Mouse (Mus musculus): Measurements from ENCODE around the gene Rnf111.
A peak's percentile ranks its signal among the peaks of the same experiment; 100 is the strongest.
"Not testable (repeated sequence)": the region's sequence is repeated elsewhere in the genome, so short reads cannot be mapped to it uniquely, and the experiment has no call there.

Rnf111 gene

DNA sequence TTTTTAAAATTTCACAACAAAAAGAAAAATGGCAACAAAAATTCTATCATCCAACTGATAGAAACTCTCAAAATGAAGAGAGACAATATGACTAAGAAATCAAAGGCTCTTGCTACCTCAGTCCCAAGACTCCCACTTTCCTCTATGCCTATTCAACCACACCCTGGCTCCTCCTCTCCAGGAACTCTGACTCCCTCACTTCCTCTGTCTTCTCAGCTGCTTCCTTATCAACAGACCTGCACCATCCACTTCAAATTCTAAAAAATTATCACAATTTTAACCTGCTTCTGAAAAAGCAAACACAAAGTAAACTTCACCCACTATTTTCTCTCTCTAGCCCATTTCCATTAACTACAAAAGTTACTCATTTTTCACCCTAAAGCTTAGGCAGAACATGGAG, 6.5 kb downstream of the Rnf111 start:
- DNase-seq (ENCODE audit: low read depth) = no peak

DNA sequence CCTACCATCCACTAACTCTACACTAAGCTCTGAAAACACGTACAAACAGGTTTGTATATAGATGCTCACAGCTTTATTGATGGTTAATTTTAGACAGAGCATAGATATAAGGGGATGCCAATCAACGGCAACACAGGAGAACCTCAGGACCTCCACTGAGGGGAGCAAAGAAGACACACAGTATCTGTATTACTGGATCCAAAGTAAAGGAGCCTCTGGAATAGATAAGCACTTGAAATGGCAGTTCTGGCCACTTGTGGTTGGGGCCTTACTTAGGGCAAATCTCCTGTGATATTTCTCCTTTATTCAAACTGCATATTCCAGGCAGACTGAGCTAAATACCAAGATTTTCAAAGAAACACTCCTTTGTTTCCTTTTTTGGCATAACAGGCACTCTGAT, 10.5 kb downstream of the Rnf111 start:
- DNase-seq (ENCODE audit: low read depth) = no peak

DNA sequence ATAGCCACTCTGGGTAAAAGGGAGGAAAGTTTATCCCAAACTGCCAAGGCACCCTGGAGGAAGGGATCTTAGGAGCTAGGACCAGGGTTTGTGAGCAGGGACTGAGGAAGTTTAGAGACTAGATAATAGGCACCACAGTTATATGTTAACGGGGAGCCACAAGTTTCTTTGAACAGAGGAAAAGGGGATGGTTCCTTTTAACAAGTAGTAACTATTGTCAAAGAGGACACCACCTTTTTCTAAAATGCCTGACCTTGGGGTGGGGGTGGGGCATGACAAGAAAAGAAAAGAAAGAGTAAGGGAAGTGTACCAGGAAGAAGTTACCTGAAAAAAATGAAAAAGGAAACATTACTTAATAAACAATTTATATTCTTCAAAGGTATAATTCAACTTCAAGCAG, 12.3 kb downstream of the Rnf111 start:
- no peak for DNase-seq (ENCODE audit: low read depth)

DNA sequence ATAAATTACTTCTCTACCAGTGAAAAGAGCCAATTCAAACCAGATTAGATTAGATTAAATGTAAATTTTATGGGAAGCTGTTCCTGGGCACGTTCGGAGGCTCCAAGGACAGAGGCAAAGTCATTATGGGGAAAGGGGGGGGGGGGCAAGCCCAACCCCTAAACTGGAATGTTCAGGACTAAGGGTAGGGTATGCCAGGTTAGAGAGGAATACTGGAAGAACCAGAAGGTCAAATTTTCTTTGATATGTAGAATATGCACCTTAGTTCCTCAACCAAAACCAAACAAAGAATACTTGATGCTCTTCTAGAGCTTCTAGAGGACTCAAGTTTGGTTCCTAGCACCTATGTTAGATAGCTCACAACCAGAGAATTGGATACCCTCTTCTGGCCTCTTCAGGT, 16.1 kb downstream of the Rnf111 start:
- DNase-seq (ENCODE audit: low read depth) = no peak

DNA sequence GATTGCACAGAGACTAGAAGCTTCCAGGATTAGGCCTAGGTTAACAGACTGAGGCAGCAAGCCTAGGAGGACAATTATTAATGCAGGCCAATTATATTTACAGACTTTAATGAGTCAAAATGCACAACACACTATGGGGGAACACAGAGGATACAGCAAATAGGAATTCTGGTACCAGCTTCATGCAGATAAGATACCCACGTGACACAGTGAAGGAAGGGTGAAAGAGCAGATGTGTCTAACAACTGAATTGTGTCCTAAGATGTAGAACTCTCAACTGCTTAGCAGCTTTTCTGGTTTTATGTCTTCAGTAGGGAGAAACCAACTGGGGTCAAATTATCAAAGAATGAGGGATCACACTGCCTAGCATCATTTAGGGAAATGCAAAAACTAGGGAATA, 17.7 kb downstream of the Rnf111 start:
- DNase-seq (ENCODE audit: low read depth) = no peak

DNA sequence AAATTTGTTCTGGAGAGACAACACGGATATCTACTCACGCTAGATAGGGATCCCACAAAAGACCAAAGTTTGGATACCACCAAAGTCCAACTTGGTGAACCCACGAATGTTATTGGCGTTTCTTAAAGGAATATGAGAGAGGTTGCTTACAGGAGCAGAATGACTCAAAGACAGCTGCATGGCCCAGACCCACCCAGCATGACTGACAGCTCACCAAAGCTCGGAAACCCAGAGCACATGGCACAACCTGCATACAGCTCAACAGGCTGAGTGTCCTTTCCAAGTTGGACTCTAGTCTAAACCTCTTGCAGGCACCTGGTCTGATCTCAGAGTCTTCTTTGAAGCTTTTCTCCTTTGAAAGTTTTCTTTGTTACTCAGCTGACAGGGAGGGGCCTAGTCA, 20.0 kb downstream of the Rnf111 start:
- DNase-seq (ENCODE audit: low read depth) = no peak

DNA sequence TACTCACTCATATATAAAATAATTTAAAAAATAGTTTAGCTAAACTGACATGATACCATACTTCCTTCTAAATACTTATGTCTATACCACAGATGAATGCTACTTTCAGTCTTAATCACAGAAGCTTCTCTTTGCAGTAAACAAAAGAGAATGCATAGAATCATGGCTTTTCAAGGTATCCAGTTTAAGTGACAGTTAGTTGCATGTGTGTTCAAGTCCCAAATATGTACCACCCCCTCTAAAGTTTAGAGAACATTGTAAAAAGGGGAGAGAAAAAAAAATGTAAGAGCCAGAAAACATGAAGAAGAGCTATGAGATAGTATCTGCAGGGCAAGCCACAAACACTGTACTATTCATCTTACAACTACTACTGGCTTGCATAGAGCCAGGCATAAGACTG, 21.7 kb downstream of the Rnf111 start:
- no peak for DNase-seq (ENCODE audit: low read depth)

DNA sequence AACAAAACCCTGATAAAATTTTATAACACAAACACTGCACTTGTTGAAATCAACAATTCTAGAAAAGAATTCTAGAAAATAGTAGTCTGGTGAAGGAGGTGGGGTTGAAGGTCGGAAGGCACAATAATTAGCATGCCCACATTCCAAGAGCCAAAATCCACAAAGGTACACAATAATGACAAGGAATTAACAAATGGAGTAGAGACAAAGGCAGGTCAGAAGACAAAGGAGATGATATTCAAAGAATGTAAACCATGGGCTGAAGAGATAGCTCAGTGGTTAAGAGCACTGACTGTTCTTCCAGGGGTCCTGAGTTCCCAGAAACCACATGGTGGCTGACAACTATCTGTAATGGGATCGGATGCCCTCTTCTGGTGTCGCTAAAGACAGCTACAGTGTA, 26.3 kb downstream of the Rnf111 start:
- no peak for DNase-seq (ENCODE audit: low read depth)

DNA sequence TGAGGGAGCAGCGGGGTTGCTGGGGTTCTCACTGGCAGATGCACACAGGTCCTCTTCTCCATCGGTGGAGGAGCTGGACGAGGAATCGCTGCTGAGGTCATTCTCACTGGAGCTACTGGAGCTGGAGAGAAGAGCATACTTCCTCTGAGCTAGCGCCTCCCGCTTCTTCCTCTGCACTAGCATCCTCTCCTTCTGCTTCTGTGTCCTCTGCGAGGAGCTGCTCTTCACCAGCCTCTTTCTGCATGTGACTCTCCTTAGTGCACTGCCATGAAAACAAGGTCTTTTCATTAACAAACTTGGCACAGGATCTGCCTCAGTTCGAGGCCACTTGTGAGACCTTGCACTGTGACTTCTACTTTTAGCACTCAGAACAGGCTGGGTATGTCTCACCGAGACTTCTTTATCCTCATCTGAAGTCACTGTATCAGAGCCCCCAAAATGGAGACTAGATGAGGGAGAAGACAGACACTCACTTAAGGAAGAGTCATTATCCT, 27.7 kb downstream of the Rnf111 start:
- no peak for DNase-seq (ENCODE audit: low read depth)

DNA sequence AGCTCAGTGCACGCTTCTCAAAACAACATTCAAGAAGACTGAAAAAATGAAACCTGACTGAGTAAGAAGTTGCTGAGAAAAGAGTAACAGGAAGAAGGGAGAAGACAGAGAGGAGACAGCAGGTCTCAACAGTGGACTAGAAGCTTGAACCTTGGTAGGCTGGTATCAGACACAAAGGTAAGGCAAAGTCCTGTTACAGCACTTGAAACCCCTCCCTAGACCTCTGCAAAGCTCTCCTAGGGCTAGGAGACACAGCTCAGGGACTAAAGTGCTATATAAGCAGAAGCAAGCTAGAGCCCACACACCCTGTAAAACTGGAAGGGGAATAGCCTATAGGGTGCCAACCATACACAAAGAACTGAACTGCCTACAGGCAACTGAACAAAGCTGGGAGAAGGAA, 30.1 kb downstream of the Rnf111 start:
- no peak for DNase-seq (ENCODE audit: low read depth)

DNA sequence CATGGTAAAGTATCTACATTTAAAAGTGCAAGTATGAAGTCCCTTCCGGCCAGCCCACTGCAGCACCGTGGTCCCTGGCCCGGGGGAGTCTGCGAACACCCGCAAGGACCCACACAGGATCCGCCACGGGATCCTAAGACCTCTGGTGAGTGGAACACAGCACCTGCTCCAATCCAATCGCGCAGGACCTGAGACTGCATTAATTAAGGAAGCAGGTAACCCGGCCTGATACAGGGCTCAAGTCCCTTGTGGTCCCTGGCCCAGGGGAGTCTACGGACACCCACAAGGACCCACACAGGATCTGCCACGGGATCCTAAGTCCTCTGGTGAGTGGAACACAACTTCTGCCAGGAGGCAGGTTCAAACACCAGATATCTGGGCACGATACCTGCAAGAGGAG, 40.4 kb downstream of the Rnf111 start:
- not testable (repeated sequence) for DNase-seq (ENCODE audit: low read depth)

DNA sequence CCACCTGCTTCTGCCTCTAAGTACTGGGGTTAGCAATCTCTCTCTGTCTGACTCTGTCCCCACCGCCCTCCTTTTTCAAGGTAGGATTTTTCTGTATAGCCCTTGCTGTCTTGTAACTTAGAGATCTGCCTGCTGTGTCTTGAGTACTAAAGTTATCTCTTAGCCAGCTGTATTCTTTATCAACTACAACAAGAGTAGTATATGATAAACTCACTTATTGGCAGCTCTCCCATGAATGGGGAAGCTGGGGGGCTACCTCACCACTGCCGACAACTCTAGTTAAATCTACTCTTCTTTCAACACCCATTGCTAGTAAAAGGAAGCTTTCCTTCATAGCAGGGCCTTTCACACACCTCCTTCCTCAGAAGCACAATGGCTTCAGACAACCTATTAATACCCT, 51.2 kb downstream of the Rnf111 start:
- no peak for DNase-seq (ENCODE audit: low read depth)

DNA sequence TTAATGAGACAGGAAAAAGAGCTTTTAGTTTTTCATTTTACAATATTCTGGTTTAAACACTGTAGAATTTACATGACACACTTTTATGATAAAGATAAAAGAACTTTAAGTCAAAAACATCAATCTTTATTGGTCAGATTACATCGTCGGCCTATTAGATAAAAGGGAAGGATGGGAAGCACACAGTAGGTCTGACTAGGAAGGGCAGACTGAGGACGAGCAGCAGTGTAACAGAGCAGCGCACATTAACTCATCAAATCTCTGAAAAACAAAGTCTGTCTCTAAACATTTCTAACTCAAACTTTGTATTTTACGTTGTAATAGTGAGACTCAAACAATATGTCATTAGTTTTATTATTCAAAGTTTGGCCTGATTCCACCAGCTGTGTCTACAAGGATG, 54.5 kb downstream of the Rnf111 start:
- DNase-seq (ENCODE audit: low read depth) = no peak

DNA sequence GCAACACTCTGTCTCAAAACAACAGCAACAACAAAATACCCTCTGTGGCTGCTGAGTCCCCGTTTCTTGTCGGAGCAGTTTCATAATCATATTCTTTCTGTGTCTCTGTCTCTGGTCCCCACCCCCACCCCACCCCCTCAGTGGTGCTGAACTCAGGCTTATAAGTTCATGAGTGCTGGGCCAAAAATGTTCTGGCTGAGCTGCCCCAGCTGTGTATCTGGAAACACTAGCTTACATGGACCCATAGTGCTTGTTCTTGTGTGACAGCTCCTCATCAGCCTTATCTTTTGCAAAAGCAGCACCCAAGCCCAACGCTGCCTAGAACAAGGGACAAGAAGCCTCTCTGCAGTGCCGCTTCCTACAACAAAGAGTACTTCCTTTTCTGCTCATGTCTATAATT, 63.6 kb downstream of the Rnf111 start:
- no peak for DNase-seq (ENCODE audit: low read depth)

DNA sequence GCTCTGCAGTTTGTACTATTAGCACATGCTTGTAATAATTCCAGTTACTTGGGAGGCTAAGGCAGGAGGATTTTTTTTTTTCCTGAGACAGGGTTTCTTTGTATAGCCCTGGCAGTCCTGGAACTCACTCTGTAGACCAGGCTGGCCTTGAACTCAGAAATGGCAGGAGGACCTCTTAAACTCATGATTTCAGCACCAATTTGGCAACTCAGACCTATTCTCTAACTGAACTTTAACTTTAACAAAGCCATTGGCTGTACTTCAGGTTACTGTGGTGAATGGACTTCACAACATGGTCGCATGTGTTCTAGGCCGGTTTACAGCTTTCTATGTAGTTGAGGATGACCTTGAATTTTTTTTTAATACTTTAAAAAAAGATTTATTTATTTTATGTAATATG, 80.9 kb downstream of the Rnf111 start:
- DNase-seq (ENCODE audit: low read depth) = no peak

DNA sequence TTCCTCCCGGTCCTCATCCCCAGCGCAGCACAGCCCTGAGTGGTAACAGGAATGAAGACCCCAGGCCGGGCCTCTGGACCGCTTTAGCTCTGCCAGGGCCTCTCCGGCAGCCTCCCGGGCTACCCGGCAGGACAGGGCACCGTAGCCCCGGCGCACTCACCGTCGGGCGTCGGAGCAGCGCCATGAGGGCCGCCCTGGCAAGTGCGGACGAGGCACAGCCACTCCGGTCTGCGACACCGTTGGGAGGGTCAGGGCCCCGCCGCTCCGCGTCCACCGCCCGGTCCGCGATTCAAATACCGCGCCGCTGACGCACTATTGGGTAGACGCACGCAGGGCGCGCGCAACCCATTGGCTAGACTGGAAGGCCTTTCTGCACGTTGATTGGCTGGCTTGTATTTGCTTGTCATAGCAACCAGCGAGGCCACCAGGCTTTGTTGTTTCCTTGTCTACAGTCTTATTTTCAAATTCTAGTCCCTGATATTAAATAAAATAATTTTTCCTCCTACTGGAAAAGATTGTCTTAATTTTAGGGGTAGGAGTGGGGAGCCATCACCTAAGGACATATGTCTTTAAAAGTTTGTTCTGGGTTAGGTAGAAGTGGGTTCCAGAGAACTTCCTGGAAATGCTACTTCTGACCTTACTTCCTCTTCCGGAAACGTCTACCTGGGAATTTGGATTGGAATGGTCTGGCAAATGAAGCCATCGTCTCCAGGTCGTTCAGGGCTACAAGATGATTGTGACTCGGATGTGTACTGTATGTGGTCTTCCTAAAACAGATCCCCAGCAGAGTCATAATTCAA, 82.1 kb downstream of the Rnf111 start, which contains the start of gene Ccnb2:
TSS of gene Ccnb2 (minus strand) at position 291 of the 800 bp plus-strand sequence.
- DNase-seq (ENCODE audit: low read depth) = peak; percentile 70

DNA sequence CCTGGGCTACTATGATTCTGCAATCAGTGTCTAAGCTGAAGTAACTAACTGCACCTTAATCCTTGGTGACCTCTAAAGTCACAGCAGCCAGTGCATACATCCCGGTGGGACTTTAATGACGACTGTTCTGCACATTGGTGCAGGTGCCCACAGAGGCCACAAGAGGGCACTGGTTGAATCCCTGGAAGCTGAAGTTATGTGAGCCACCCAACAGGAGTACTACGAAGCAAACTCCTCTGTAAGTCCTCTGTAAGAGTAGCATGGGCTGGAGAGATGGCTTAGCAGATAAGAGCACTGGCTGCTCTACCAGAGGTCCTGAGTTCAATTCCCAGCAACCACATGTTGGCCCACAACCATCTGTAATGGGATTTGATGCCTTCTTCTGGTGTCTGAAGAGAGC, 87.1 kb downstream of the Rnf111 start:
- no peak for DNase-seq (ENCODE audit: low read depth)

DNA sequence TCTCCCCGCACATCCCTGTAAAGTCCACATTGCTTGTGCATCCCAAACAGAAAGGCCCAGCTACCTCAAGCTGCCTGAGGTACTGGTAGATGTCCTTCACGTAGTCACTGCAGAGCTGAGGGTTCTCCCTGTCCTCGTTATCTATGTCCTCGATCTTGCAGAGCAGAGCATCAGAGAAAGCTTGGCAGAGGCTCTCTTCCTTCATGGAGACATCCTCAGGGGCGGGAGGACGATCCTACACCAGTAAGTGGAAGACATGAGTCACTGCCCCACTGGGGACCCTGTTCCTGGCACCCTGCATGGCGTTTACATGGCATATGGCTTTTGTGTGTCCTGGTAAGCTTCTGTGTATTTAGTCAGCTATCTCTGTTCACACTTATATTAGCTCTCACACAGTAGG, 90.5 kb downstream of the Rnf111 start:
- no peak for DNase-seq (ENCODE audit: low read depth)

DNA sequence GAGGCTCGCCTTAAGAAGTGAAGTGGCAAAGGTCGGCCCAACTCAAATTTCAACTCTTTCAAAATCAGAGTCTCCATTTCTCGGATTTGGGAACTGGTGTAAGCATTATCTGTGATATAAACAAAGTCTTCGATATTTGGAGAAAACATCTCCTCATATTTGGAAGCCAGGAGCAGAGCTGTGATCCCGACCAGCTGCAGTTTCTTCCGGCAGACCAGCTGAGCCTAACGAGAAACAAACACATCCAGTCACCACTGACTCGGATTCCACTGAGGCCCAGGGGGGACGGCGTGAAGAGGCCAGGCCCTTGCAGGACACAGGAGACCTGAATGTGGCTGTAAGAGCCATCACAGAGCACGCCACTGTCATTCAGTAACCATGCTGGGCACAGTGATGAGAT, 92.9 kb downstream of the Rnf111 start:
- DNase-seq (ENCODE audit: low read depth) = no peak

DNA sequence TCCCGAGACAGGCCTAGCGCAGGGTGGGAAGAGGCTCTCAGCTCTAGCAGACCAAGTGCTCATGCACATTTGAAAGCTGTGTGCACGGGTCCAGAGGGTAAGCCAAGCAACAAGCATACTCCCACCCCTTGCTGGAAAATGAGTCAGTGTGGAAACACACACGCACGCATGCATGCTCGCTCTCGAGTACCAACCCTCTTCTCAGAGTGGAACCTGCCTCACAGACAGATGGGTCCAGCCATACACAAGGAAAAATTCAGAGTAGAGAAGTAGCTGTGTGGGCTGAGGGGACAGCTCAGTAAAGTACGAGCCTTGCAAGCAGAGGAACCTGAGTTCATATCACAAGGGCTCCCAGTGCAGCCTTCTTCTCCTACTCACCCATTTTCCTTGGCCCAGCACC, 93.8 kb downstream of the Rnf111 start:
- no peak for DNase-seq (ENCODE audit: low read depth)

DNA sequence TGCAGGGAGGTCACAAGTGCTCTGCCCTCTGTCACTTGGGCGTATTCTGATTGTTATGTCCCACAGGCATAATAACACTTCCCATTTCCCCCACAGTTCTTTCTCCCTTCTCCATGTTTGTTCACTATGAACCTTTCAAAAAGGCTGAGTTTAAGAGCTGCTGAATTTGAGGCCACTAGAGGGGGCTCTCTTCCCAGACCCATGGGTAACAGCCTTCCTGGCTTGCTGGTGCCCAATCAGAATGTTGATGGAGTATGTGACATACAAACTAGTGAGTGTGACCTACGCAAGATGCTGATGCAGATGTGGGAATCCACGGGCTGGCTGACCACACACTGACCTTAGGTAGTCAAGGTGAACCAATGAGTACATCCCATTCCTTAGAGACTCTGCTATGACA, 94.7 kb downstream of the Rnf111 start:
- no peak for DNase-seq (ENCODE audit: low read depth)

DNA sequence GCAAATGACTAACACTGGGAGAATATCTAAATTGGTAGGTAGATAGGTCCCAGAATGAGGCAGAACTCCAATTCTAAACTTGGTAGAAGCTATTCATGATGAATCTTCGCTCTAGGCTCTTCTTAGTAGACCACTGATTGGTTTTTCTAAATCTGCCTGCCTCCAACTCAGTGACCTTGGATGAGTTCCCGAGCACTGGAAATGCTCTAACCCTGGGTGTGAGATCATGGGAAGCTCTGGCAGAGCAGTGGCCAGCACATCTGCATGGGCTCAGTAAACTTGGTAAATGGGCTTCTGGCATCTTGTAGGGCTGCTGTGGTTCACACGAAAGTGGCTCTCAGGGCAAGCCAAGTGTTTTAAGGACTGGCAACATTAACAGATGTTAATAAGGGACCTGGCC, 96.9 kb downstream of the Rnf111 start:
- DNase-seq (ENCODE audit: low read depth) = no peak

DNA sequence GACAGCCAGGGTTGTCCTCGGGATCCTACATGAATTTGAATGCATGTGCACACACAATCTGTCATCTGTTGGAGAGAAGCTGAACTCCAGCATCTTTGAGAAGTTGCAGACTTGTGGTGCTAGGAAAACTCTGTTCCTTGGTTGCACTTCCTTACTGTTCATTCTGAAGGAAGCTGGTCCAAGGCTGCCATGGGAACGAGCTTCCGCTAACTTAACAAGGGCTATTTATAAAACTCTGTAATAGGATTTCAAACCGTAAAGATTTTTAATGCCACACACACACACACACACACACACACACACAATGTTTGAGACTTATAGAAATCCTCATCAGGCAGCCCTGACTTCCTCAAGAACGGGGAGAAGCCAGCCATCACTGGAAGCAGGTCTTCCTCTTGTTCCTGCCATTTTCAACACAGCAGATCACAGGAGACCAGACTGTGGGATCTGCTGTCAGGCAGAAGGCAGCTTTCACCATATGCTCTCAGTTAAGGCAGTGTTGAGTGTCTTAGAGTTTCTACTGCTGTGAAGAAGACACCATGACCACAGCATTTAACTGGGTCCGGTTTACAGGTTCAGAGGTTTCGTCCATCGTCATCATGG, 101.5 kb downstream of the Rnf111 start:
- DNase-seq (ENCODE audit: low read depth) = no peak

DNA sequence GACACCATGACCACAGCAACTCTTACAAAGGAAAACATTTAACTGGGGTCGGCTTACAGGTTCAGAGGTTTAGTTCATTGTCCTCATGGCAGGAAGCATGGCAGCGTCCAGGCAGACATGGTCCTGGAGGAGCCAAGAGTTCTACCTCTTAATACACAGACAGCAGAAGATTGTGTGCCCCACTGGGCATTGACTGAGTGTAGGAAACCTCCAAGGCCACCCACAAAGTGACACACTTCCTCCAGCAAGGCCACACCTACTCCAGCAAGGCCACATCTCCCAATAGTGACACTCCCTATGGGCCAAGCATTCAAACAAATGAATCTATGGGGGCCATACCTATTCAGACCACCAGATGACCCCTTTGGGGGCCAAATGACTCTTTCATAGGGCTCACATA, 107.4 kb downstream of the Rnf111 start:
- DNase-seq (ENCODE audit: low read depth) = no peak

Measured in fibroblast of lung, adult 2 months (primary cell).